Mouse (Mus musculus) midbrain, postnatal 0 days (tissue): ENCODE results near the gene Slc25a39. TPM values are rescaled to one million over a fixed set of nuclear protein-coding genes. Genes with fewer than 3 reads are reported as not detected.

Source experiments
- ATAC-seq: fragments of 200-750 bp; cut with Nextera tagmentation; 2 replicates; pipeline ENCODE4 v1.8.0; 2017; ENCODE audit warnings: moderate number of reproducible peaks, mild to moderate bottlenecking, moderate TSS enrichment, moderate library complexity; ENCODE audit not compliant: low FRiP score
- DNase-seq: peaks from one replicate; pipeline ENCODE4 v3.0.0-alpha.2; 2015; ENCODE audit warnings: low spot score
- H3K27ac ChIP-seq: fragments of 300-500 bp; sonication (generic); 2 replicates; pipeline ENCODE4 v1.5.1; 2014; ENCODE audit warnings: low read depth, mild to moderate bottlenecking, low read length, mixed read lengths
- H3K27me3 ChIP-seq: fragments of 300-500 bp; sonication (generic); 2 replicates; pipeline ENCODE4 v1.6.1; 2014; ENCODE audit warnings: low read length, control low read depth, mixed read lengths; ENCODE audit not compliant: insufficient read depth
- H3K36me3 ChIP-seq: fragments of 300-500 bp; sonication (generic); 2 replicates; pipeline ENCODE4 v1.6.1; 2014; ENCODE audit warnings: low read length, control low read depth, mixed read lengths; ENCODE audit not compliant: insufficient read depth
- H3K4me1 ChIP-seq: fragments of 300-500 bp; sonication (generic); 2 replicates; pipeline ENCODE4 v1.6.1; 2014; ENCODE audit warnings: mild to moderate bottlenecking, control low read depth, antibody characterized with exemption, low read length, mixed read lengths; ENCODE audit not compliant: insufficient read depth
- H3K4me2 ChIP-seq: fragments of 300-500 bp; sonication (generic); 2 replicates; pipeline ENCODE4 v1.6.1; 2014; ENCODE audit warnings: low read depth, mild to moderate bottlenecking, low read length, mixed read lengths; ENCODE audit not compliant: poor library complexity, severe bottlenecking
- H3K4me3 ChIP-seq: fragments of 300-500 bp; sonication (generic); 2 replicates; pipeline ENCODE4 v1.5.1; 2014; ENCODE audit warnings: low read depth, mild to moderate bottlenecking, low read length, moderate library complexity
- H3K9ac ChIP-seq: fragments of 300-500 bp; sonication (generic); replicated peaks from 2 replicates; pipeline ENCODE4 v1.6.1; 2014; ENCODE audit warnings: mild to moderate bottlenecking, low read length, moderate library complexity, mixed read lengths; ENCODE audit not compliant: poor library complexity, severe bottlenecking
- H3K9me3 ChIP-seq: fragments of 300-500 bp; sonication (generic); 2 replicates; pipeline ENCODE4 v1.6.1; 2016; ENCODE audit warnings: low read length, control low read depth
- CTCF ChIP-seq: IDR thresholded peaks from 2 replicates; pipeline ENCODE4 v1.5.1; 2016; ENCODE audit warnings: antibody characterized with exemption, mild to moderate bottlenecking
- WGBS: fragments of 180-500 bp; shearing (Covaris S2); extraction: QIAGEN DNeasy Blood & Tissue Kit; methylation state at CpG from one replicate; pipeline ENCODE4 v1.1.7; 2014; 5-methylcytosine and 5-hydroxymethylcytosine counted together
- polyA plus RNA-seq: library from polyadenylated mRNA; unstranded; fragments of >200 nt; fragmentation: Nextera tagmentation; extraction: Ambion mirVana; gene quantifications from 2 replicates; pipeline ENCODE4 v1.2.1, GENCODE M21; 2015
- total RNA-seq: library from RNA; depleted of rRNA; stranded (reverse); fragments of >200 nt; gene quantifications from 2 replicates; pipeline ENCODE4 v1.2.3, GENCODE M21; 2014

Slc25a39 gene
- total and polyA plus RNA-seq, 2 experiments from 2014 or later = 132 to 176 TPM

DNA sequence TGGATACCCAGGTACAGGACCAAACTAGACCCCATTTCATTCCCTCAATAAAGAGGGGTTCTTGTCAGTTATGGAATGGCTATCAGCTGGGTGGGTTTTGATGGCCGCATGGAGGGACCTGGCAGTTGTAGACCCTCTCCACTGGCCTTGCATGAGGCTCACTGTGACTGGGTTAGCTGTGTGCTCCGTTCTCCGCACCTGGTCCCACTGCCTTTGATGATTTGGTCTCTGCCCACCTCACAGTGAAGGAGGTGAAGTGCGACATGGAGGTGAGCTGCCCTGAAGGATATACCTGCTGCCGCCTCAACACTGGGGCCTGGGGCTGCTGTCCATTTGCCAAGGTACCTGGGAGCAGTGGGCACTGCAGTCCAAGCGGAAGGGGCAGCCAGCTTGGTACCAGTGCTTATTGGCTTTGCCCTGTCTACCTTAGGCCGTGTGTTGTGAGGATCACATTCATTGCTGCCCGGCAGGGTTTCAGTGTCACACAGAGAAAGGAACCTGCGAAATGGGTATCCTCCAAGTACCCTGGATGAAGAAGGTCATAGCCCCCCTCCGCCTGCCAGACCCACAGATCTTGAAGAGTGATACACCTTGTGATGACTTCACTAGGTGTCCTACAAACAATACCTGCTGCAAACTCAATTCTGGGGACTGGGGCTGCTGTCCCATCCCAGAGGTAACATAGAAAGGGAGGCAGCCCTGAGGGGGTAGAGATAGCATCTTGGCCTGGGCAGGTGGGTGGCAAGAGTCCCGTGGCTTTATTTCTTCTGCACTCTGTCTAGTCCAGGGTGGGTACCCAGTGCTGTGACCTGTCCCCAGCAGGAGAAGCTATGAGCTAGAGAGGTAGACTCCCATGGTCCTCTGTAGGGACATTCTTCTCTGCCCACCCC is 27.3 kb upstream of the Slc25a39 start:
- Histone ChIP-seq H3K9ac (no peak overlapping the region), H3K9me3 (no peaks in the 10 kb centered on the region), H3K4me2 (no peak overlapping the region), H3K36me3 (peaks cover 52% of the 10 kb centered on the region), H3K27me3 (no peaks in the 10 kb centered on the region; the same call in 1 of the 2 replicates), H3K4me3 (no peak overlapping the region), H3K27ac (no peak overlapping the region), H3K4me1 (peaks cover 11% of the 10 kb centered on the region; the same call in 1 of the 2 replicates)
- ATAC-seq = no peak
- TF ChIP-seq CTCF = no peak
- WGBS = 93% methylated on average over 11 of the region's 11 CpGs
- no peak for DNase-seq

- TF ChIP-seq CTCF = peak; percentile 96
- ATAC-seq (0 out of 2 replicates have a peak, but pooled peaks have one; percentile 34), DNase-seq (peak; percentile 95)
- peaks cover 16% of the 10 kb centered on the region; the same call in 1 of the 2 replicates for H3K4me1 ChIP-seq
- no peak overlapping the region for H3K4me2 ChIP-seq
- no peaks in the 10 kb centered on the region for H3K9me3 ChIP-seq
- H3K36me3 ChIP-seq = peaks cover 45% of the 10 kb centered on the region
- 5% methylated on average over 7 of the region's 7 CpGs for WGBS
- H3K27me3 ChIP-seq = no peaks in the 10 kb centered on the region; the same call in 1 of the 2 replicates
- H3K4me3 ChIP-seq = no peak overlapping the region
- peak overlapping the region; percentile 59; the same call in 1 of the 2 replicates for H3K27ac ChIP-seq
- H3K9ac ChIP-seq = no peak overlapping the region
Observed at GRCm38 (mm10) chr11:102434406-102434805, 26.7 kb upstream of the Slc25a39 start.

GRCm38 (mm10) chr11:102433866-102434265 is 26.1 kb upstream of the Slc25a39 start:
- Histone ChIP-seq H3K4me1 (peaks cover 16% of the 10 kb centered on the region; the same call in 1 of the 2 replicates), H3K9ac (no peak overlapping the region)

DNA sequence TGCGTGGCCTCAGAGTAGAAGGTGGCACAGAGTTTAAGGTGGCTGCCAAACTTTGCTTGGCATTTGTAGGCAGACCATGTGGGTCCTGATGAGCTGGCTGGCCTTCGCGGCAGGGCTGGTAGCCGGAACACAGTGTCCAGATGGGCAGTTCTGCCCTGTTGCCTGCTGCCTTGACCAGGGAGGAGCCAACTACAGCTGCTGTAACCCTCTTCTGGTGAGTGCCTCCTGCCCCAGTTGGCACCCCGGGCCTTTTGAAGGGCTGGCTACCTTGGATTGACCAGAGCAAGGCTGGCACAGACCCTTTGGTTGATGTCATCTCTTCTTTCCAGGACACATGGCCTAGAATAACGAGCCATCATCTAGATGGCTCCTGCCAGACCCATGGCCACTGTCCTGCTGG is 25.1 kb upstream of the Slc25a39 start:
- no peak overlapping the region for H3K9ac ChIP-seq
- WGBS = 90% methylated on average over 6 of the region's 6 CpGs
- ATAC-seq (no peak), DNase-seq (peak; percentile 39)
- no peak overlapping the region for H3K4me2 ChIP-seq
- H3K4me1 ChIP-seq = peaks cover 13% of the 10 kb centered on the region; the same call in 1 of the 2 replicates
- H3K4me3 ChIP-seq = no peak overlapping the region
- peaks cover 35% of the 10 kb centered on the region for H3K36me3 ChIP-seq
- no peak overlapping the region for H3K27ac ChIP-seq
- no peaks in the 10 kb centered on the region for H3K27me3 ChIP-seq
- no peak for TF ChIP-seq CTCF
- no peaks in the 10 kb centered on the region for H3K9me3 ChIP-seq

More at GRCm38 (mm10) chr11:102433866-102434265, 26.1 kb upstream of the Slc25a39 start:
- H3K27me3 ChIP-seq = no peaks in the 10 kb centered on the region
- H3K9me3 ChIP-seq = no peaks in the 10 kb centered on the region
- no peak overlapping the region for H3K4me3 ChIP-seq
- TF ChIP-seq CTCF = no peak
- H3K27ac ChIP-seq = peak overlapping the region; percentile 59
- 88% methylated on average over 7 of the region's 7 CpGs for WGBS
- DNase-seq (no peak), ATAC-seq (no peak)
- H3K4me2 ChIP-seq = no peak overlapping the region
- H3K36me3 ChIP-seq = peaks cover 40% of the 10 kb centered on the region

DNA sequence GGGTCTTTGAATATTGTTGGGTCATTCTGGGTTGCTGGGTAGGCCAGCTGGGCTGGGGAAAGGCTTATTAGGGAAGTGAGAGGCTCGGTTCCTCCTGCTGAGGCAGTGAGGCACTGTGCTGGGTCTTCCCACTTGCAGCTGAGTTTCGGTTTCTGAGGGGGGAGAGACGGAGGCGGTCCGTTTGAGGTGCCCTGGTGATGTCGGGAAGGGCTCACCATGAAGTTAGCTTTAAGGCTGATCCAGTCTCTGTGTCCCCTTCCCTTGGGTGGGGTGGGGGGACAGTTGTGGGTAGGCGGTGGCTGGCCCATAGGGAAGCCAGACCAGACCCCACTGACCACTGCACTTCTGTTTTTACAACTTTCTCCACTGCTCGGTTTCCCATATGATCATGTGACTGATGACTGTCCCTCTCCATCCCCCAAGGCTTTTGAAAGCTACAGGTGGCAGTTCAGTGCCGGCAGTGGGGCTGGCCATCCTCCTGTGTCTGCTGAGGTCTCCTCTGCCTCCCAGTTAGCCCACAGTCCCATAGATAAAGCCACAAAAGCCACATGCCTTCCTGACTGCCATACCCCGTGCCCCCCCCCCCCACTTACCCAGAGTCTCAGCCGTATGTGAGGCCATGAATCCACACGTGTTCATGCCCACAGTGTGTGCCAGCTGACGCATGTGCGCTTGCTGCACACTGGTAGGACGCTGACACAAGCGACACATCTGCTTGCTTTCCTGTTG is 24.5 kb upstream of the Slc25a39 start:
- no peak for TF ChIP-seq CTCF
- H3K27me3 ChIP-seq = no peaks in the 10 kb centered on the region
- DNase-seq (no peak), ATAC-seq (no peak)
- H3K9me3 ChIP-seq = no peaks in the 10 kb centered on the region
- H3K4me3 ChIP-seq = no peak overlapping the region
- peaks cover 29% of the 10 kb centered on the region for H3K36me3 ChIP-seq
- H3K4me1 ChIP-seq = peaks cover 9% of the 10 kb centered on the region; the same call in 1 of the 2 replicates
- H3K27ac ChIP-seq = no peak overlapping the region
- 0 out of 2 replicates have a peak overlapping the region, but pooled peaks have one; percentile 5 for H3K9ac ChIP-seq
- H3K4me2 ChIP-seq = no peak overlapping the region; the same call in 1 of the 2 replicates
- 66% methylated on average over 16 of the region's 16 CpGs for WGBS
